Mouse (Mus musculus) embryonic facial prominence, embryonic 14.5 days (tissue): Measurements from ENCODE around the gene Lemd2. TPM values are rescaled to one million over a fixed set of nuclear protein-coding genes. Genes with fewer than 3 reads are reported as not detected.

Experiments
- ATAC-seq: fragments of 200-750 bp; cut with Nextera tagmentation; 2 replicates; pipeline ENCODE4 v1.8.0; 2017; ENCODE audit warnings: low read depth, moderate number of reproducible peaks, moderate TSS enrichment
- DNase-seq: peaks from one replicate; pipeline ENCODE4 v3.0.0-alpha.2; 2015; ENCODE audit warnings: low spot score
- H3K27ac ChIP-seq: fragments of 300-500 bp; sonication (generic); replicated peaks from 2 replicates; pipeline ENCODE4 v1.5.1; 2014; ENCODE audit warnings: low read depth, mild to moderate bottlenecking, low read length, moderate library complexity
- H3K27me3 ChIP-seq: fragments of 300-500 bp; sonication (generic); replicated peaks from 2 replicates; pipeline ENCODE4 v1.6.1; 2014; ENCODE audit warnings: low read length; ENCODE audit not compliant: control insufficient read depth, insufficient read depth
- H3K36me3 ChIP-seq: fragments of 300-500 bp; sonication (generic); 2 replicates; pipeline ENCODE4 v1.6.1; 2014; ENCODE audit warnings: low read length, mixed read lengths; ENCODE audit not compliant: control insufficient read depth, insufficient read depth
- H3K4me1 ChIP-seq: fragments of 300-500 bp; sonication (generic); 2 replicates; pipeline ENCODE4 v1.6.1; 2014; ENCODE audit warnings: antibody characterized with exemption, low read length; ENCODE audit not compliant: control insufficient read depth, insufficient read depth
- H3K4me2 ChIP-seq: fragments of 300-500 bp; sonication (generic); 2 replicates; pipeline ENCODE4 v1.6.1; 2014; ENCODE audit warnings: low read depth, mild to moderate bottlenecking, low read length, moderate library complexity, mixed read lengths
- H3K4me3 ChIP-seq: fragments of 300-500 bp; sonication (generic); 2 replicates; pipeline ENCODE4 v1.5.1; 2014; ENCODE audit warnings: low read depth, mild to moderate bottlenecking, low read length
- H3K9ac ChIP-seq: fragments of 300-500 bp; sonication (generic); 2 replicates; pipeline ENCODE4 v1.6.1; 2014; ENCODE audit warnings: low read depth, mild to moderate bottlenecking, low read length, moderate library complexity, mixed read lengths
- H3K9me3 ChIP-seq: fragments of 300-500 bp; sonication (generic); 2 replicates; pipeline ENCODE4 v1.6.1; 2016; ENCODE audit warnings: low read length; ENCODE audit not compliant: control insufficient read depth
- WGBS: fragments of 180-500 bp; shearing (Covaris S2); extraction: QIAGEN DNeasy Blood & Tissue Kit; methylation state at CpG from one replicate; pipeline ENCODE4 v1.1.7; 2014; 5-methylcytosine and 5-hydroxymethylcytosine counted together
- polyA plus RNA-seq: library from polyadenylated mRNA; unstranded; fragments of >200 nt; fragmentation: Nextera tagmentation; extraction: Ambion mirVana; gene quantifications from 2 replicates; pipeline ENCODE4 v1.2.1, GENCODE M21; 2014

Lemd2 gene
- polyA plus RNA-seq, 1 experiment from 2014 or later, result 16.0 TPM

DNA sequence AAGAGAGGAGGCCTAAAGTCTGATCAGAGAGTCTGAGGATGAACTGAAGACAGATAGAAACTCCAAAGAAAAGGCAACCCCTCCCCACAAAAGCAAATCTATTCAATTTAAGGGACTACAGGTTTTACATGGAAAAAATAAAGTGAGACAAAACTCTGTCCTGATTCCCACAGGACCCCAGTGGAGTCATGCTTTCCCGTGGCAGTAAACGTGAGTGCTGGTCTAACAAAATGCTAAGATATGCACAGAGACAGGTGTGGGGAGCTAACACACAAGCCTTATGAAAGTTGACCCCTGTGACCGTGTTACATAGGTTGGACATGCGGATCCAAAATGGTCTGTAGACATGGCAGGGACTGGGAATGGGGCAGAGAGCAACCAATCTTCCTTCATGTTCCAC is 27.5 kb downstream of the Lemd2 start:
- ATAC-seq (no peak), DNase-seq (no peak)
- Histone ChIP-seq H3K27ac (no peak overlapping the region), H3K36me3 (no peaks in the 10 kb centered on the region), H3K4me2 (no peak overlapping the region), H3K4me3 (no peak overlapping the region), H3K9me3 (no peaks in the 10 kb centered on the region), H3K9ac (no peak overlapping the region), H3K4me1 (peaks cover 14% of the 10 kb centered on the region), H3K27me3 (no peaks in the 10 kb centered on the region)
- 85% methylated on average over 4 of the region's 4 CpGs for WGBS

DNA sequence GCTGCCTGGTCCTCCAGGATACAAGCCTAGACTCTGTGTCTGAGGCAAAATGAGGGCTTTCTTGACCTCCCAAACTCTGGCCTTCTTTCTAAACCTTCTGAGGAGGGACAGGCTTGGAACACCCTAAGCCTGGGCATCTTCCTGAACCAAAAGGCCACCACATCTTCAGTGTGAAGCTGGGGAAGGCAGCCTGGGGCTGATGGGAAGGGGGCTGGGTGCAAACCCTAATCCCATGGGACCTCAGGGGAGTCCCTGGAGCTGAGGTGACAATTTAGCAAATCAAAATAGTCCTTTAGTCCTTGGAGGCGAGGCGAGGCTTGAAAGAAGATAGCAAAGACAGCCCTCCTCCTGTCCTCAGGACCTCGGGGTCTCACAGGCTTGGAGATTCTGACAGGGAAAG is 28.0 kb downstream of the Lemd2 start:
- 77% methylated on average over 3 of the region's 3 CpGs for WGBS
- DNase-seq (no peak), ATAC-seq (no peak)
- Histone ChIP-seq H3K27me3 (no peaks in the 10 kb centered on the region), H3K36me3 (no peaks in the 10 kb centered on the region), H3K4me3 (no peak overlapping the region), H3K9ac (no peak overlapping the region), H3K27ac (no peak overlapping the region), H3K9me3 (no peaks in the 10 kb centered on the region), H3K4me2 (no peak overlapping the region), H3K4me1 (peaks cover 14% of the 10 kb centered on the region)

DNA sequence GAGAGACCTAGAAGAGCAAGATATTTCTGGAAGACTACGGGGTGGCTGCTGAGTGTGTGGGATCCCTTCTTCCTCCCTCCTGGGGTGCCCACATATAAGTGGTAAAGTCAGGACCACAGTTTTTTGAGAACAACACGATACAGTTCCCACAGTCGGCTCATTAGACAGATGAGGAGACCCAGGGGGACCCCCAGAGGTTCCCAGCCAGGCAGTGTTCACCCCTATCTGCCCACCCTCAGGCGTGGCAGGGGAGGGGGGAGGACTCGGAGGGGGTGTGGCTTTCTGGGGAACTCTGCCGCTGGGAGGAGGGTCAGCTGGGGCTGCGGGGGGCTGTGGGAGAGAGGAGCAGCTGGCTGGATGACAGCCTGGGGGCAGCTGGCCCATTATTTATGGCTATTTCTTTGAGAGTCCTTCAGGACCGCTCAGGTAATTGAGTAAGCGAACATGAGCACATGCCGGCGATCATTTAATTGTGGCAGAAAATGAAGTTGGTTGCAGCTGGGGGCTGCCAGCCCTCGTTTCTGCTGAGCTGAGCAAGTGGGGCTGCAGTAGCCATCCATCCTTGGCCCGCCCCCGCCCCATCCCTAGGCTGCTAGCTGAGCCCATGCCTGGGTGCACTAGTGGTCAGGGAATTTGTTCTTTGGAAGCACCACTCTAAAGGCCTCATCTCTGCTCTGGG is 28.9 kb downstream of the Lemd2 start:
- Histone ChIP-seq H3K9ac (no peak overlapping the region), H3K27me3 (no peaks in the 10 kb centered on the region), H3K4me3 (no peak overlapping the region), H3K4me1 (peaks cover 14% of the 10 kb centered on the region), H3K27ac (no peak overlapping the region), H3K4me2 (peak overlapping the region; percentile 5; the same call in 1 of the 2 replicates), H3K9me3 (no peaks in the 10 kb centered on the region), H3K36me3 (no peaks in the 10 kb centered on the region)
- WGBS, result 31% methylated on average over 13 of the region's 14 CpGs
- DNase-seq (peak; percentile 58), ATAC-seq (peak; percentile 67)

DNA sequence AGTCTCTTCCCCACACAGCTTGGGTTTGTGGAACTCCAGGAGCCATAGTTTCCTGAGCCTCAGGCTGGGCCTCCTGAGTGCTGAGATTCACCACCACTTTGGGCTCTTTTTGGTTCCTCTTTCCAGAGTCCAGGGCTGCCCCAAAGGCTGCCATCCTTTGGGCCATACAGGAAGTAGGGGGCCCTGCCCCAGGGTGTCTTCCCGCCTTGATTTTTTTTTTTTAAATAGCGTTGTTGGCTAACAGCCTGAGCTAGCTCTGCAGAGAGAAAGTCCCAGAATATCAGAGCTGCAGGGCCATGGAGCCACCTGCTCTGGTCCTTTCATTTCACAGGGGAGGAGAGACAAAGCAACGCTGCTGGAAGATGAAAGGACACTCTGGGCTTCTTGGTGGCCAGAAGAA is 30.6 kb downstream of the Lemd2 start:
- Histone ChIP-seq H3K36me3 (no peaks in the 10 kb centered on the region), H3K4me2 (no peak overlapping the region), H3K4me1 (peaks cover 17% of the 10 kb centered on the region), H3K27ac (no peak overlapping the region), H3K4me3 (no peak overlapping the region), H3K9me3 (no peaks in the 10 kb centered on the region), H3K9ac (no peak overlapping the region), H3K27me3 (no peaks in the 10 kb centered on the region)
- ATAC-seq, result no peak
- WGBS, result 69% methylated on average over 3 of the region's 3 CpGs
- DNase-seq, result no peak

DNA sequence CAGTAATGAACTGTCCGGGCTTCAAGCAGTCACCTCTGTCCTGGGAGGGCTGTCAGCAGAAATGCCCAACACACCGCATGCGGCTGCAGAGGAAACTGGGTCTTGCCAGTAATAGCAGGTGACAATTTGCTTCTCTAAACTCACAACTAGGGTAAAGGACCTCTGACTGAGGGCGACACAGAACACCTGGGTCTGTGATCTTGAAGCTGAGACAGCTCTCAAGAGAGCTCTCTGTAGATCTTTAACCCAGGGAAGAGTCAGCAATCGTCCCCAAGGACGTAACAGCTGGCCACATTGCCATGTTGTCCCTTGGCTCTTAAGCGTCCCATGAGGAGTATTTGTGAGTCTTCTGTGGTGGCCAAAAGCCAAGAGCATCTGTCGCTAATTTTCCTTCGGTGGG is 31.8 kb downstream of the Lemd2 start:
- no peaks in the 10 kb centered on the region for H3K27me3 ChIP-seq
- H3K4me2 ChIP-seq, result no peak overlapping the region
- WGBS, result 78% methylated on average over 9 of the region's 9 CpGs
- H3K9me3 ChIP-seq, result no peaks in the 10 kb centered on the region
- no peak for DNase-seq
- no peak overlapping the region for H3K27ac ChIP-seq
- no peak overlapping the region for H3K4me3 ChIP-seq
- no peak overlapping the region for H3K9ac ChIP-seq
- ATAC-seq, result no peak
- H3K36me3 ChIP-seq, result no peaks in the 10 kb centered on the region
- H3K4me1 ChIP-seq, result peaks cover 17% of the 10 kb centered on the region

DNA sequence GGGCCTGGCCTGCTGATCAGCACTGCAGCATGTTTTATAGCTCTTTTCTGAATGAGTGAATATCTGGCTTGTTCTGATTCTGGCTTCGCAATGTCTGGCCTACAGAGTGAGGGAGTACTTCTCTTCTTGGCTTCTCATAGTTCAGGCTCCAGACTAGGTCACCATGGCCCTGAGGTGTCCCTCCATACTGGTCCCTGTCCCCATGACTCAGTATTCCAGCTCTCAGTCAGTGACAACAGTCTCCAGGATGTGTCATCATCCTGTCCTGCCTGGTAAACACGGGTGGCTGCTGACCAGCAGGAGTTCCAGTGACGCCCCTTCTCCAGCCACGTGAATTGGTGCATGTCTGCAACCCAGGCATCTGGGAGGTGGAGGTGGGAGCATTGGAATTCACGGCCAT is 33.1 kb downstream of the Lemd2 start:
- no peak overlapping the region for H3K9ac ChIP-seq
- H3K27ac ChIP-seq, result no peak overlapping the region
- peaks cover 17% of the 10 kb centered on the region for H3K4me1 ChIP-seq
- no peaks in the 10 kb centered on the region for H3K27me3 ChIP-seq
- WGBS, result 75% methylated on average over 5 of the region's 5 CpGs
- H3K4me2 ChIP-seq, result no peak overlapping the region
- H3K4me3 ChIP-seq, result no peak overlapping the region
- ATAC-seq (no peak), DNase-seq (no peak)
- H3K36me3 ChIP-seq, result no peaks in the 10 kb centered on the region
- no peaks in the 10 kb centered on the region for H3K9me3 ChIP-seq

DNA sequence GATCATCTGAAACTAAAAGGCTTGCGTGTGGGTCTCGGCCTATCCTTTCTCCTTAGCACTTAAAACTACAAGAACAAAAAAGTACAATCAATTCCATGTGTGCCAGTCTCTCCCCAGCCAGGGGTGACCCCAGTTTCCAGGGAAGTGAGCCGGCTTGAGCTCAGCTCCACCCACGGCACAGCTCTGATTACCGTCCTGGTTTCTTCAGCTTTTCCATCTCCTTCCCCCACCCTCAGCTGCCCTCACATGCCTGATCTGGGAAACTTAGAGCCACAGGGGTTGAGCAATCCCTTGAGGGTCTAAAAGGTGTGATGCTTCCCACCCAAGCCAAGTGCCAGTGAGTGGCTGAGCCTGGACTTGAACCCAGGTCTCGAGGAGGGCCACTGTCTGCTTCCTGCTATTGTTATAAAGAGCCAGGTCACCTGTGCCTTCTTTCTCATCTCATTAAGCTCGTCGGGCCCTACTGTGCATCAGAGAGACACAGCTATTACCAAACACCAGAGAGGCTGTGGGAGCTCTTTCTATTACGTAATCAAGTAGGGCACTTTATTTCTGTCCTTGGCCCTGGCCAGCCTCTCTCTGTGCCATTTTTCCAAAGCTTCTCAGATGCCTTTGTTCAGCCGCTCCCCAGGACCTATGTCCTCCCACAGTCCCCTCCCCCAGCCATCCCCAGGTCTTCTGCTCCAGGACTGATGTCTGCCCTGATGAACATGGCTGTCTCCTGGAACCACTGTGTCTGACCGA is 34.1 kb downstream of the Lemd2 start:
- Histone ChIP-seq H3K4me1 (peaks cover 8% of the 10 kb centered on the region), H3K36me3 (no peaks in the 10 kb centered on the region), H3K4me3 (no peak overlapping the region), H3K27ac (peak overlapping the region; percentile 50), H3K27me3 (no peaks in the 10 kb centered on the region), H3K9ac (no peak overlapping the region), H3K9me3 (no peaks in the 10 kb centered on the region), H3K4me2 (no peak overlapping the region; the same call in 1 of the 2 replicates)
- WGBS, result 42% methylated on average over 11 of the region's 11 CpGs
- ATAC-seq, result peak; percentile 69
- DNase-seq, result peak; percentile 74

DNA sequence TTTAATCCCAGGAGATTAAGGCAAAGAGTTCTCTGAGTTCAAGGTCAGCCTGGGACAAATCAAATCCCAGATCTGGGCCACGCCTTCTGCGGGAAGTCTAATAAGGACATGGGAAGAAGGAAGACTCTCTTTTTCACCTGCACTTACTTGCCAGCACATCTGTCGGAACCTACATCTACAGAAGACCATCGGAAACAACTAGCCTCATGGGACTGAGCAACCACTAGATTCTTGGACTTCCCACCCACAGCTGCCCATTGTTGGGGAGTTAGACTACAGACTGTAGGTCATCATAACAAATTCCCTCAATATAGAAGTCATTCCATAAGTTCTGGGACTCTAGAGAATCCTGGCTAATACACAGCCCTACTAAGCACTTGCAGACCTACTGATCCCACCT is 35.7 kb downstream of the Lemd2 start:
- H3K9me3 ChIP-seq, result no peaks in the 10 kb centered on the region
- DNase-seq, result no peak
- no peak overlapping the region for H3K27ac ChIP-seq
- no peak overlapping the region for H3K9ac ChIP-seq
- ATAC-seq, result no peak
- no peak overlapping the region for H3K4me2 ChIP-seq
- H3K4me3 ChIP-seq, result no peak overlapping the region
- H3K4me1 ChIP-seq, result peaks cover 8% of the 10 kb centered on the region
- 96% methylated on average over 4 of the region's 4 CpGs for WGBS
- no peaks in the 10 kb centered on the region for H3K36me3 ChIP-seq
- H3K27me3 ChIP-seq, result no peaks in the 10 kb centered on the region

DNA sequence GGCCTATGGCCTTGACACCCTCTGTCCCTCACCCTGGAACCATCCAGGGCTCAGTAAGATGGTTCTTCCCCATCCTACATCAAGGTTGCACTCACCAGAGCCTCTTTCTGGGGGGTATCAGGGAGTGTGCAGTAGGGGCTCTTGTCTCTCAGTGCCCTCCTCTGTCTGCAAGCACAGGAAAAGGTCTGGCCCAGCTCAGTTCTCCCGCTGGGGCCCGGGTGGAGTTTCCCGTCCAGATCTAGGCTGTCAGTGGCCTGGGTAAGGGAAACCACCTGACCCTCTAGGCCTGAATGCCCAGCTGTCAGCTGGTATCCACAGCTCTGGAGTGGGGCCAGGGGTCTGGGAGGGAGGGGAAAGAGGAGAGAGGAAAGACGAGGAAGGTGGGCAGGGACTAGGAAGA is 36.7 kb downstream of the Lemd2 start, which contains the start of gene Ip6k3:
Gene Ip6k3 (minus strand): TSS at position 251 of the 400 bp plus-strand sequence.
- Histone ChIP-seq H3K9ac (no peak within 1 kb of the TSS), H3K36me3 (no peaks in the 10 kb centered on the region), H3K4me1 (peaks cover 8% of the 10 kb centered on the region), H3K4me2 (no peak within 1 kb of the TSS), H3K4me3 (no peak within 1 kb of the TSS), H3K27me3 (no peaks in the 10 kb centered on the region), H3K9me3 (no peaks in the 10 kb centered on the region), H3K27ac (no peak within 1 kb of the TSS)
- WGBS, result 55% methylated on average over 4 of the region's 4 CpGs
- DNase-seq, result peak; percentile 41
- ATAC-seq, result no peak
